ENCODE assay signal across 7 mouse cellular contexts in genomic region chr12:70826318-70827072, GRCm38 (mm10). TPM values are rescaled to one million over a fixed set of nuclear protein-coding genes. Genes with fewer than 3 reads are reported as not detected.
DNase-seq lines count a peak whose midpoint lies in the region; ATAC-seq and TF ChIP-seq lines count a peak whose summit lies in the region.

No protein-coding gene starts in this region.

- 5% methylated on average over 19 of the region's 19 CpGs for WGBS in intestine, embryonic 14.5 days

- no peaks in the 10 kb centered on the region for H3K9me3 ChIP-seq in intestine, embryonic 14.5 days (ENCODE audit: control insufficient read depth, low read length)

- no peak for TF ChIP-seq CTCF in embryonic fibroblast, embryonic 13.5 days (IDR thresholded peaks at IDR 0.05; ENCODE audit: borderline replicate concordance, insufficient read depth, low read length)

- H3K4me3 ChIP-seq in embryonic fibroblast, embryonic 13.5 days (ENCODE audit: insufficient read depth, low read length), result peak overlapping the region; percentile 93
- H3K4me3 ChIP-seq in intestine, embryonic 14.5 days (ENCODE audit: low read depth, low read length), result peak overlapping the region; percentile 77

- peak; percentile 69 for DNase-seq in 3T3-L1 (ENCODE audit: low read depth, low spot score)
- peak; percentile 40 for DNase-seq in CD4-positive helper T cell, adult 2 months (ENCODE audit: low read depth, low spot score)
- no peak for DNase-seq in intestine, embryonic 14.5 days (ENCODE audit: low spot score)
- DNase-seq in lung, postnatal 36 days, result peak; percentile 58
- peak; percentile 41 for DNase-seq in thymus, postnatal 25 days
- DNase-seq in spleen, postnatal 4 days (ENCODE audit: low spot score in 2 of 2), result no peak

- peak overlapping the region; percentile 75 for H3K27ac ChIP-seq in embryonic fibroblast, embryonic 13.5 days (ENCODE audit: insufficient read depth, low read length)
- peak overlapping the region; percentile 94 for H3K27ac ChIP-seq in intestine, embryonic 14.5 days (ENCODE audit: low read depth)

- peak overlapping the region; percentile 70 for H3K9ac ChIP-seq in intestine, embryonic 14.5 days (ENCODE audit: low read length)

- peaks cover 18% of the 10 kb centered on the region for H3K4me1 ChIP-seq in embryonic fibroblast, embryonic 13.5 days (ENCODE audit: control insufficient read depth, insufficient read depth, low read length)
- H3K4me1 ChIP-seq in intestine, embryonic 14.5 days (replicated peaks; ENCODE audit: control insufficient read depth, insufficient read depth, low read length), result peaks cover 28% of the 10 kb centered on the region

- peak; percentile 30; the same call in 1 of the 2 replicates for TF ChIP-seq POLR2A in embryonic fibroblast, embryonic 13.5 days (IDR thresholded peaks at IDR 0.05; ENCODE audit: low read depth, low read length)

- H3K27me3 ChIP-seq in intestine, embryonic 14.5 days (replicated peaks; ENCODE audit: control insufficient read depth, insufficient read depth, low read length), result no peaks in the 10 kb centered on the region

- H3K4me2 ChIP-seq in intestine, embryonic 14.5 days (ENCODE audit: low read length), result peak overlapping the region; percentile 93

- no peak for ATAC-seq in intestine, embryonic 14.5 days (replicated peaks; ENCODE audit: low FRiP score, low TSS enrichment, low read depth)

- no peaks in the 10 kb centered on the region for H3K36me3 ChIP-seq in intestine, embryonic 14.5 days (ENCODE audit: control insufficient read depth, insufficient read depth, low read length)

RNA-seq across cellular contexts. Expression of gene Frmd6, which starts 1.2 kb away (rescaled TPM):
- 113 and 137 TPM in 2 replicates for polyA plus RNA-seq in embryonic fibroblast, embryonic 13.5 days (2011; ENCODE audit: insufficient read length, low read depth, missing spikeins)
- 17.5 and 20.4 TPM in 2 replicates for polyA plus RNA-seq in intestine, embryonic 14.5 days (2014; fragmentation: Nextera tagmentation; extraction: Ambion mirVana)

Comparison
In these comparisons a context has a peak if more than half of its experiments do, and no peak if none do; other contexts are left out.
1. DNase-seq: peak in 3T3-L1 (single experiment), CD4-positive helper T cell, adult 2 months (single experiment), lung, postnatal 36 days (single experiment) and thymus, postnatal 25 days (single experiment); none in intestine, embryonic 14.5 days (single experiment) and spleen, postnatal 4 days (0 of 2).